Mouse (Mus musculus) G1E (cell line): ENCODE results near the gene Pif1.

Experiments
- GATA1 ChIP-seq: IDR thresholded peaks from 2 replicates; pipeline ENCODE4 v1.6.1; 2012; ENCODE audit warnings: borderline replicate concordance, low read length, inconsistent platforms, mixed read lengths
- GATA2 ChIP-seq: IDR thresholded peaks from 2 replicates; pipeline ENCODE4 v1.6.1; 2012; ENCODE audit warnings: low read depth, low read length, inconsistent platforms, borderline replicate concordance

DNA sequence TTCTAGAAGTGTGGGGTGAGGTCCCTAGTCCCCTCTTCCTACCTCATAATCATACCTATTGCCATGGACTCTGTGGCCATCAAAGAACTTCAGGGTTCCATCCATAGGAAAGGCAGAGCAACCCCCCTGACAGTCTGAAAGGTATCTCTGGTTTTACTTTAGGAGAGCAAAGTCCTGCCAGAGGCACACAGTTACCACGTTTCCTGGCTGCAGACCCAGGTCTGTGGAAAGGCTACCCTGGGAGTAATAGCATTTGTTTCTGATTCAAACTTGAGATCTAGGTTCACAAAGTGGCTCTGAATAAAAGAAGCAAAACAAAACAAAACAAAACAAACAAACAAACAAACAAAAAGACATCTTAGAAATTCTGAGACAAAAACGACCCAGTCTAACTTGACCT, 37.3 kb downstream of the Pif1 start:
- TF ChIP-seq GATA1 = no peak
- TF ChIP-seq GATA2 = no peak
